Mouse (Mus musculus) cerebellum, adult (tissue): Measurements from ENCODE around the gene Ssh2.
"Not testable (repeated sequence)": the region's sequence is repeated elsewhere in the genome, so short reads cannot be mapped to it uniquely, and the experiment has no call there.

ENCODE experiments used
- ATAC-seq: cut with Nextera tagmentation; 2 replicates; pipeline ENCODE4 v1.9.2; 2017; ENCODE audit warnings: mild to moderate bottlenecking, moderate library complexity, mixed read lengths; ENCODE audit not compliant: insufficient number of reproducible peaks, low FRiP score, low TSS enrichment

Ssh2 gene

DNA sequence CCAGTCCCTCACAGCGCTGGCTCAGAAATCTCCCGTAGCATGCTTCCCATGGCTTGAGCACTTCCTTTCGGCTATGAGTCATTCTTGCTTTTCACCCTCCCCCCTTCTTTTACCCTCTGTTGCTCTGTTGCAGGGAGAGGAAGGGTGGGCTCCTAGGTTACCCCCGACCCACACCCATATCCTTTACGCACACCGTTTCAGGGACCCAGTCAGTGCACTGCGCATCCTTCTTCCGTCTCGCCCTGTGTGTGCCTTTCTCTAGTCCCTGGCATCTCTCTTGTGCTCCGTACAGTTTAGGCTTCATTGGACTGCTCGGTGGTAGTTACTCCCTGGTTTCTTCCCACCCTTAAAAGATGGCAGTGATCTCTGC, 659 bp downstream of the Ssh2 start:
- ATAC-seq: peak; percentile 65; the same call in 1 of the 2 replicates

DNA sequence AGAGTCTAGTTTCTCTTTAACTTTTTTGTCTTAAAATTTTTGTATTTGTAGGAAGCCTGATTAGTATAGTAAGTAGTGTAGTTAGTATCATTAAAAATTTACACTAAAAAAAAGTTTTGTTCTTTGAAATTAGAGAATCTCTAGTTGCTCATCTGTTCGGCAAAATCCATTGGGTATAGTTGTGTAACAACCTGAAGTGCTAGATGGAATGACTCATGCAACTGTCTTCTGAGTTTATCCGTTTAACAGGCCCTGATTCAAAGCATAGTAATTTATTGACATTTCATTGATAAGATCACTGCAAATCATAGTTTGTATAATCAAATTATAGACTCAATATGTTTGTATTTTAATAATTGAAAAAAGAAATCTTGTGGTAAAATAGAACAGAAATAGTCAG, 14.7 kb downstream of the Ssh2 start:
- no peak for ATAC-seq

GRCm38 (mm10) chr11:77231514-77231913, 15.4 kb downstream of the Ssh2 start:
- no peak for ATAC-seq

- no peak for ATAC-seq
These were observed 19.2 kb downstream of the Ssh2 start for GRCm38 (mm10) chr11:77235267-77235666.

GRCm38 (mm10) chr11:77239658-77240345, 23.7 kb downstream of the Ssh2 start:
- no peak for ATAC-seq

DNA sequence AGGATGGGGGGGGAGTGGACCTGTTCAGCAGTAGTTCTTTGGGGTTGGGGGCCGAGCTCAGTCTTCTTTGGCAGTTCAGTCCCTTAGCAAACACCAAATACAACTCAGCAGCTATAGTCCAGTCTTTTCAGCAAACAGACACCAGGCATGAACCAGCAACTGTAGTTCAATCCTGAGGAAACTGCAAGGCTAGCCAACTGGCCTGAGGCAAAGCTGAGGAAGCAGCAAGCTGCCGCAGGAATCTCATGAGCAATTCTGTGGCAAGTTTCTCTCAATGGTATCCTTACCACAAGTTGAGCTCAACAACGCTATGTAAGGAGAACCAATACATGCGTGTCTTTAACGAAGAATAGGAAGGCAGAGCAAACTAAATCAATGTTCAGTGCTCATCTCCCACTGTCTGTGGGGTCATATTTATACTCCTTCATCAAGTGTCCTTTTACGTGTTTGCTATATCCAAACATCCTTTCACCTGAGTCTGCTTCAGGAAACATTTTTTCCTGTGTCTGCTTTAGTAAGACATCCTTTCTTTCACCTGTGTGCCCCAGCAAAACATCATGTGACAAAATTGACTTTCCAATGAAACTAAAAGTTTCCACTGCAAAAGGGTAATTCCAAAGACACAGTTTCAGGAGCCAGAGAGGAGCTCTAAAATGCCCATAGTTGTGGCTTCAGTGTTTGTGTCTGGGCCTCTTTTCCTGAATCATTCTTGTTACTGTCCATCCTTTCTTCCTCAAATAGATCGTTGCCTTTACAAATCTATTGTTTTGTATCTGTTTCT, 24.6 kb downstream of the Ssh2 start:
- no peak for ATAC-seq

DNA sequence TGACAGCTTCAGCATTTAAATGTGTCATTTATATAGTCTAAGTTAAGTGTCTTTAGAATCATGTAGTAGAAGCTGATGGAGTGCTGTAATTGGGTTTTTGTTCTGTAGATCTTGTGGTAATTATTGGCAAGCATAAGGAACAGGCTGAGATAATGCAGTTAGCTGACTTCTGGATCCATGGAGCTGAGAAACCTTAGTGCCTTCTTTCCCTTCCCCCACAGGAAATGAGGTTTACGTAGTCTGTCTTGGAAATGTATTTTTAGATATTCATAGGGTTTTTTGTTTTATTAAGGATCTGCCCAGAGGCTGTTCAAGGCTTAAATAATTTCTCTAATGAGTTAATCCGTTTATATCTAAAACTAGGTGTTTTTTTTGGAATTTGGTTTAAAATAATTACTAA, 26.8 kb downstream of the Ssh2 start:
- no peak for ATAC-seq

DNA sequence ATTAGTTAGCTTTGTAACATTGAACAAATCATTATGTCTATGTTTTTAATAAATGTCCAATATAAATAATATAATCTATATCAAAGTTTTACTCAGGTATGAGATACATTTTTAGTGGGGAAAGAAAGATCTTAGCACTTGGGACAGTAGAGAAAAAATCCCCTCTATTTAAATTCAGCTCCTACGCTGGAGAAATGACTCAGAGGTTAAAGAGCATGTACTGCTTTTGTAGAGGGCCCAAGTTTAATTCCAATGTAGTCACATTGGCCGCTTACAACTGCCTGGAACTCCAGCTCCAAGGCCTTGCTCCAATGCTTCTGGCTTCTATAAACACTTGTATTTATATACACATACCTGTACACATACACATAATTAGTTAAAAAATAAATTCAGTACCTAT, 36.7 kb downstream of the Ssh2 start:
- no peak for ATAC-seq

GRCm38 (mm10) chr11:77259441-77259840, 43.4 kb downstream of the Ssh2 start:
- ATAC-seq: no peak

DNA sequence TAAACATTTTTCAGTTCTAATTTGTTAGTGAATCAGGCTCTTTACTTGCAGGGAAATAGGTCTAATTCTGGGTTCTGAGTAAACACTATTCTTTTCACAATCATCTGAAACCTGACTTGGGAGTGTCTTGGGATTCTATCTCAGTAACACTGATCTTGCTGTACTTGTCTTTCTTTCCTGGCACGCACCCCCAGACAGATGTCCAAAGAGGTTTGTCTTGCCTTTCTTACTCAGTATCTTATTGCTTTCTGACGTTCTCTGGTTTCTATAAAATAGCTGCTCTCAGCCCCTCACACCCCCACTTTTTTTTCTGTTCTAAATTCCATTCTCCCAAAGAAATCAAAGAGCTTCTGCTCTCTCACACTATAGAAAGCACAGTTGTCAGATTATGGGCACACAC, 51.3 kb downstream of the Ssh2 start:
- no peak for ATAC-seq

DNA sequence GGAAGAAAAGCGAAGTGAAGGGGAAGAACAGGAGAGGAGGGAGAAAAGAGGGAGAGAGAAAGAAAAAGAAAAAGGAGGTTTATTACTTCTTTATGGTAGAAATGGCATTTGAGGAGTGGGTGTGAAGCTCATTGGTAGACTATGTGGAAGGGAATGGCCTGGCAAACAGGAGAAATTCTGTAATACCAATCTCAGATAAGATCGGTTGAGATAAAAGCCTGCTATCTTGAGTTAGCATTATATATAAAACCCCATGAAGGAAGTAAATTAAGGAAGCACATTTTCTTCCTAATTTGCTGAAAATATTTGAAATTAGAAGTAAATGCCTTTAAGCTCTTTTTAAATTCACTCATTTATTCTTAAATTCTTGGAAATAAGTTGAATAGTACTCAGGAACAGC, 59.9 kb downstream of the Ssh2 start:
- ATAC-seq: no peak

DNA sequence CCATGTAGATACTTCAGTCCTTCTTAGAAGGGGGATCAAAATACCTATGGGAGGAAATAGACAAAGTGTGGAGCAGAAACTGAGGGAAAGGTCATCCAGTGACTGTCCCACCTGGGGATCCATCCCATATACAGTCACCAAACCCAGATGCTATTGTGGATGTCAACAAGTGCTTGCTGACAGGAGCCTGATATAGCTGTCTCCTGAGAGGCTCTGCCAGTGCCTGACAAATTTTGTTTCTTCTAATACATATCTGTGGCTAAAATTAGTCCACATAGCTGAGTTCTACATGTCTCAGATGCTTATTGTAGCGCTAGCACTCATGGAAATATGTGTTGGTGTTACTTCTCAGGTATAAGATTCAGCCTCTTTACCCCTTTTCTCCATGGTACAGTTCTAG, 62.5 kb downstream of the Ssh2 start:
- ATAC-seq: not testable (repeated sequence)

DNA sequence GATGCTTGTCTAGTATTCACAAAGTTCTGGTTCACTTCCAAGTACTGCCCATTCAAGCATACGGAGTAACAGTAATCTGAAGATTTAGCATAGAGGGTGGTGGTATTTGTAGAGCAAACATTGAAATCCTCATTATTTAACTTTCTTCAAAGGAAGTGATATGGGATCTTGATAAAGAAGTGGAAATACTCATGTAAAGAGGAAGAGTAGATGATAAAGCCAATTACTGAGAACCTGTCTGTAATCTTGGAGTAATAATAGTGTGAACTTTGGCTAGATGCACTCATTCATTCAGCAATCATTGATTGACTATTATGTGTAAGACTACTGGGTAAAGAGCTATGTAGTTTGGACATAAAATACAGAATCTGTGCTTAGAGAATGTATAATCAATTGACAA, 64.1 kb downstream of the Ssh2 start:
- no peak for ATAC-seq

- ATAC-seq: no peak
These were observed 75.4 kb downstream of the Ssh2 start for GRCm38 (mm10) chr11:77291447-77291846.

GRCm38 (mm10) chr11:77293673-77294072, 77.6 kb downstream of the Ssh2 start:
- not testable (repeated sequence) for ATAC-seq

GRCm38 (mm10) chr11:77297246-77297645, 81.2 kb downstream of the Ssh2 start:
- ATAC-seq: no peak

DNA sequence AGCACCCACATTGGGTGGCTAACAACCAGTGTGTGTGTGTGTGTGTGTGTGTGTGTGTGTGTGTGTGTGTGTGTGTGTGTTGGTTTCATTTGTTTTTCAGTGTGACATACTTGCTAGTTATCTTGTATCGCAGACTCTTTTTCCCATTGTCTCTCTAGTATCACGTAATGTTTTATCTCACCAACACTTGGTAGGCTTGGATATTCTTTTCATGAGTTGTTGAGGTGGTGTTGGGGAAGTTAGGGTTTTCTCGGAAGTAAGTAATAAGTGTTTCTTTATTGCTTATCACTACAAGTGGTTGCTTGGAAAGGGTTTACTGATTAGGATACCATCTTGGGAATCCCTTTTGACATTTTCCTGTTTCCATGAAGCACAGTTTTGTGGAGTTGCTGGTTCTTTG, 91.1 kb downstream of the Ssh2 start:
- ATAC-seq: no peak

- ATAC-seq: no peak
These were observed 92.4 kb downstream of the Ssh2 start for GRCm38 (mm10) chr11:77308533-77308932.

DNA sequence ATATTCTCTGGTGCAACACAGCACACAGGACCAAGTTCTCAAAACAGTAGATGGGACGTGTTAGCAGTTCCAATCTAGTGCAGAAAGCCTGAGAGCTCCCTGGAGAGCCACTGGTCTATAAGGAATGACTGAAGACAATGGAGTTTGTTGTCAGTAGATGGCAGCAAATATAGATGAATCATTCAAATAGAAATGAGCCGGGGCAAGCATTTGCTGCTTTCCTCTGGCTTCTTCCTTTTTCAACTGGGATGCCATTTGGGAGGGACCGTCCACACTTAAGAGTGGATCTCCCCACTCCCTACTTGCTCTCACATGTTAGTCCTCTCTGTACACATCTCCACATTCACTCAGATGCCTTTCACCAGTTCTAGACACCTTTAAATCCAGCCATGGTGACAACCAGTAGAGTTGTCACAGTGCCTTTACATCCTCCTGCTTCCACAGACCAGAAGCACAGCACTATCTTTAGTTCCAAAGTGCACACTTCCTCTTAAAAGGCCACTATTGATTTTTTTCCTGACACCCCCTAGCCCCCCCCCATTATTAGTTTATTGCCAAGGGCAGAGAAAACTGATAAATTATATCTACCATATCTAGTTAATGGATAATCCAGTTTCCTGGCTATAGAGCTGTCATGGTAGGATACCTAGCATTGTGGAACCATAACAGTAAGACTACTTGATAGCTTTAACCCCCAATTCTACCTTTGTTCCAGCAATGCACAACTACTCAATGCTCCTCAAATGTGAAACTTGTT, 101.8 kb downstream of the Ssh2 start:
- no peak for ATAC-seq

DNA sequence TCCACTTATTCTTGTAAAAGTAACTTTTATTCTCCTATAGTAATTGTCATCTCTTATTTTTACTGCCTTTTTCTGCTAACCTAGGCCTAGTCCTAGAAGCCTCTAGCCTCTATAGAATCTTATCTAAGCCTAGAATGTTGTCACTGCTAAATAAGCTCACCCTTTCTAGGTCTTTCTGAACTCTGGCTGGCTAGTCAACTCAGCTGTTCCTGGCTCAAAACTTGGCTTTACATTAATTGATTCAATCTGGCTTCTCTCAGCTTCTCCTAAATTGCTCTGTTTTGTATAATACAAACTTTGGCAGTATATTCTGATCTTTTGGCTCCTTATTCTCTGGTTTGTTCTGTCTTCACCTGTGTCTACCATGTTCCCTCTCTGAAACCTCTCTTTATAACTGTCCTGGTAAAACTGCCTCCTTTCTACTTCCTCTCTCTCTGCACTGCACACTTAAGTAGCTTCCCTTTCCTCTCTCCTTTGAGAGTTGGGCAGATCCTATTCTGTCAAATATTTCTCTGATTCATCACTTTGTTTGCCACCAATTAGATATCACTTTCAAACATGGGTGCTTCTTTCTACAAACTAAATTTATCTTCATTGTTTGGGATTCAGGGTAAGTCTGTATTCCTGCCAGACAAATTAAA, 102.5 kb downstream of the Ssh2 start:
- ATAC-seq: no peak

DNA sequence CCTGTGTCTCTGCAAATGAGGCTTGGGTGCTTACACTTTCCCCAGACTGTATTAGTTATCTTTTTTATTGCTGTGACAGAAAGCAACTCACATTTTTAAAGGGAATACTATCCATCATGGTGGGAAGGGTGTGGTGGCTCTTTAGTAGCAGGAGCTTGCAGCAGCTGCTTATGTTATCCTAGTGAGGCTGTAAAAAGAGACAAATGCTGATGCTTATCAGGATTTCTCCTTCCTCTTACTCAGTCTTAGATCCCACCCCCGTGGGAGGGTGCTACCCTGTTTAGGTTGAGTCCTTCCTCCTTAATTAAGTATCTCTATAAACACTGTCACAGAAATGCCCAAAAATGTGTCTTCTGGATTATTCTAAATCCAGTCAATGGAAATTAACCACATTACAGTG, 105.1 kb downstream of the Ssh2 start:
- ATAC-seq: no peak
